Mouse (Mus musculus): ENCODE data around the gene Narf.

DNA sequence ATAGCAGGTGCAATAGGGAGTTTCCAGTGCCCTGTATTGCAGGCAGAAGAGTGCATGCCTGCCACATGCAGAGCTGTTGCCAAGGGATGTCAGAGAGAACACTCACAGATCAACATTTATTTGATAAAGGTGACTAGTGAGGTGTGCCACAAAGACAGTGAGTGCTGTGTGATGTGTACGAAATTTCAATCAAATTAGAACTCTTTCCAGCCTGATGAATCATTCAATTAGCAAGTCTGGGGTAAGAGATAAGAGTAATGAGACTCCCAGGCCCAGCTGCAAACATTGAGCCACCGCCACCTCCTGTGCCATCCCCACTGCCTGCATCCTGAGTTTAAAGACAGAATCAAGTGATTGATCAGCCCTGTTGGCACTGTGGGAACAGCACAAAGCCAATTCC is 44.3 kb upstream of the Narf start:
- TF ChIP-seq CTCF (IDR thresholded peaks at IDR 0.05; ENCODE audit: low read depth, low read length) (no peak), POLR2A (IDR thresholded peaks at IDR 0.05; ENCODE audit: extremely low read depth, insufficient read depth, low read length) (no peak)
